Mouse (Mus musculus): ENCODE measurements at regions not wholly inside any gene's neighbourhood (a gene's known extent, or its start where the extent isn't known, plus 50 kb on each side); places are given as distances from the start of the nearest gene placed in this dataset.

- H3K27ac ChIP-seq (ENCODE audit: insufficient read depth, low read length), result 0 out of 2 replicates have a peak overlapping the region, but pooled peaks have one; percentile 13
- H3K4me1 ChIP-seq (ENCODE audit: control insufficient read depth, insufficient read depth, low read length), result peaks cover 2% of the 10 kb centered on the region
- TF ChIP-seq CTCF (IDR thresholded peaks at IDR 0.05; ENCODE audit: extremely low read depth, insufficient read depth, low read length), result no peak
- H3K4me3 ChIP-seq (ENCODE audit: insufficient read depth, low read length), result no peak overlapping the region
These were observed 210.0 kb upstream of the Gnpda2 start for GRCm38 (mm10) chr5:69802101-69802500.

GRCm38 (mm10) chr5:69795316-69795715 is 203.2 kb upstream of the Gnpda2 start:
- TF ChIP-seq CTCF (IDR thresholded peaks at IDR 0.05; ENCODE audit: extremely low read depth, insufficient read depth, low read length), result no peak
- no peak for TF ChIP-seq POLR2A (IDR thresholded peaks at IDR 0.05; ENCODE audit: extremely low read depth, insufficient read depth, low read length)

GRCm38 (mm10) chr5:69794641-69795040 is 202.5 kb upstream of the Gnpda2 start:
- TF ChIP-seq POLR2A (IDR thresholded peaks at IDR 0.05; ENCODE audit: extremely low read depth, insufficient read depth, low read length) (no peak), CTCF (IDR thresholded peaks at IDR 0.05; ENCODE audit: extremely low read depth, insufficient read depth, low read length) (no peak)
- no peak overlapping the region for H3K27ac ChIP-seq (ENCODE audit: insufficient read depth, low read length)

More at GRCm38 (mm10) chr5:69795316-69795715, 203.2 kb upstream of the Gnpda2 start:
- no peak overlapping the region for H3K4me3 ChIP-seq (ENCODE audit: insufficient read depth, low read length)
- H3K4me1 ChIP-seq (ENCODE audit: control insufficient read depth, insufficient read depth, low read length), result no peaks in the 10 kb centered on the region
- H3K27ac ChIP-seq (ENCODE audit: insufficient read depth, low read length), result no peak overlapping the region

GRCm38 (mm10) chr5:69756769-69757485 is 164.8 kb upstream of the Gnpda2 start:
- TF ChIP-seq CTCF (IDR thresholded peaks at IDR 0.05; ENCODE audit: extremely low read depth, insufficient read depth, low read length) (no peak), POLR2A (IDR thresholded peaks at IDR 0.05; ENCODE audit: extremely low read depth, insufficient read depth, low read length) (no peak)
- Histone ChIP-seq H3K27ac (ENCODE audit: insufficient read depth, low read length) (no peak overlapping the region), H3K4me1 (ENCODE audit: control insufficient read depth, insufficient read depth, low read length) (no peaks in the 10 kb centered on the region), H3K4me3 (ENCODE audit: insufficient read depth, low read length) (no peak overlapping the region)

More at GRCm38 (mm10) chr5:69794641-69795040, 202.5 kb upstream of the Gnpda2 start:
- Histone ChIP-seq H3K4me1 (ENCODE audit: control insufficient read depth, insufficient read depth, low read length) (no peaks in the 10 kb centered on the region), H3K4me3 (ENCODE audit: insufficient read depth, low read length) (no peak overlapping the region)

- H3K4me1 ChIP-seq (ENCODE audit: control insufficient read depth, insufficient read depth, low read length), result no peaks in the 10 kb centered on the region
- H3K4me3 ChIP-seq (ENCODE audit: insufficient read depth, low read length), result no peak overlapping the region
- TF ChIP-seq CTCF (IDR thresholded peaks at IDR 0.05; ENCODE audit: extremely low read depth, insufficient read depth, low read length), result no peak
- TF ChIP-seq POLR2A (IDR thresholded peaks at IDR 0.05; ENCODE audit: extremely low read depth, insufficient read depth, low read length), result no peak
- H3K27ac ChIP-seq (ENCODE audit: insufficient read depth, low read length), result no peak overlapping the region
These were observed 164.2 kb upstream of the Gnpda2 start for GRCm38 (mm10) chr5:69756360-69756759.

- no peak overlapping the region for H3K4me3 ChIP-seq (ENCODE audit: insufficient read depth, low read length)
- TF ChIP-seq CTCF (IDR thresholded peaks at IDR 0.05; ENCODE audit: extremely low read depth, insufficient read depth, low read length) (no peak), POLR2A (IDR thresholded peaks at IDR 0.05; ENCODE audit: extremely low read depth, insufficient read depth, low read length) (no peak)
- no peaks in the 10 kb centered on the region for H3K4me1 ChIP-seq (ENCODE audit: control insufficient read depth, insufficient read depth, low read length)
- H3K27ac ChIP-seq (ENCODE audit: insufficient read depth, low read length), result no peak overlapping the region
These were observed 148.4 kb upstream of the Gnpda2 start for GRCm38 (mm10) chr5:69740511-69740910.

GRCm38 (mm10) chr5:69721351-69722006 is 129.3 kb upstream of the Gnpda2 start:
- no peak overlapping the region for H3K4me3 ChIP-seq (ENCODE audit: insufficient read depth, low read length)
- TF ChIP-seq CTCF (IDR thresholded peaks at IDR 0.05; ENCODE audit: extremely low read depth, insufficient read depth, low read length) (no peak), POLR2A (IDR thresholded peaks at IDR 0.05; ENCODE audit: extremely low read depth, insufficient read depth, low read length) (no peak)
- no peak overlapping the region for H3K27ac ChIP-seq (ENCODE audit: insufficient read depth, low read length)

GRCm38 (mm10) chr5:69716087-69716486 is 123.9 kb upstream of the Gnpda2 start:
- Histone ChIP-seq H3K4me3 (ENCODE audit: insufficient read depth, low read length) (no peak overlapping the region), H3K27ac (ENCODE audit: insufficient read depth, low read length) (no peak overlapping the region), H3K4me1 (ENCODE audit: control insufficient read depth, insufficient read depth, low read length) (no peaks in the 10 kb centered on the region)
- no peak for TF ChIP-seq POLR2A (IDR thresholded peaks at IDR 0.05; ENCODE audit: extremely low read depth, insufficient read depth, low read length)
- TF ChIP-seq CTCF (IDR thresholded peaks at IDR 0.05; ENCODE audit: extremely low read depth, insufficient read depth, low read length), result no peak

More at GRCm38 (mm10) chr5:69721351-69722006, 129.3 kb upstream of the Gnpda2 start:
- H3K4me1 ChIP-seq (ENCODE audit: control insufficient read depth, insufficient read depth, low read length), result no peaks in the 10 kb centered on the region

GRCm38 (mm10) chr5:69707099-69707498 is 115.0 kb upstream of the Gnpda2 start:
- H3K4me1 ChIP-seq (ENCODE audit: control insufficient read depth, insufficient read depth, low read length), result peaks cover 2% of the 10 kb centered on the region; the same call in 1 of the 2 replicates
- no peak overlapping the region for H3K4me3 ChIP-seq (ENCODE audit: insufficient read depth, low read length)
- TF ChIP-seq CTCF (IDR thresholded peaks at IDR 0.05; ENCODE audit: extremely low read depth, insufficient read depth, low read length), result no peak
- no peak for TF ChIP-seq POLR2A (IDR thresholded peaks at IDR 0.05; ENCODE audit: extremely low read depth, insufficient read depth, low read length)
- H3K27ac ChIP-seq (ENCODE audit: insufficient read depth, low read length), result no peak overlapping the region

GRCm38 (mm10) chr5:69705168-69705532 is 113.0 kb upstream of the Gnpda2 start:
- TF ChIP-seq CTCF (IDR thresholded peaks at IDR 0.05; ENCODE audit: extremely low read depth, insufficient read depth, low read length), result no peak
- no peak for TF ChIP-seq POLR2A (IDR thresholded peaks at IDR 0.05; ENCODE audit: extremely low read depth, insufficient read depth, low read length)
- H3K27ac ChIP-seq (ENCODE audit: insufficient read depth, low read length), result no peak overlapping the region
- H3K4me1 ChIP-seq (ENCODE audit: control insufficient read depth, insufficient read depth, low read length), result peaks cover 2% of the 10 kb centered on the region; the same call in 1 of the 2 replicates
- H3K4me3 ChIP-seq (ENCODE audit: insufficient read depth, low read length), result no peak overlapping the region
